ENCODE assay signal across 13 mouse cellular contexts in the genomic region with DNA sequence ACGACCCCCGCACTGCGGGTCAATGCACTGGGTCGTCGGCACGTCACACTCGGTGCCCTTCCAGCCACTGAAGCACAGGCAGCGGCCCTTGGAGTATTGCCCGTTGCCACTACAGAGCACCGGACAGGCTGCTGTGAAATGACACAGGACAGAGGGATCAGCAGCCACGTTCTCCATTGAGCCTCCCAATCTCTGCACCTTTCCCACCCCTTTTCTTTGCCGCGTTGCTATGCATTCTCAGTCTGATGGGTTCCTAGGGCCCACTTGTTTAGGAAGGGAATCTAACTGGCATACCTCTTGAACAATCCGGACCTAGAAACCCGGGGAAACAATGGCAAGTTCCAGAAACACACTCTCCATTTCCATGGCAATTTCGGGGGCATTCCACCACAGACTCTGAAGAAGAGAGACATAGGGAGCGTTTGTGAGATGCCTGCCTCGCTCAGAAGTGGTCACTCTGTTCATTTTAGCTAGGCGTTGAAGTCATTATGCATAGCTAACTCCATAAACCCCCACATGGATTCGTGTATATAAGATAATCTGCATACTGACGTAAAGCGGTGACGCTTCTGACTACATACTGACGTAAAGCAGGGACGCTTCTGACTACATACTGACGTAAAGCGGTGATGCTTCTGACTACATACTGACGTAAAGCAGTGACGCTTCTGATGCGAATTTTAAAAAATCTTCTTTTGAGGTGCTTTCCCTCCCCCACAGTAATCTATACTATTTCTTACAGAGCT.
DNase-seq lines count a peak whose midpoint lies in the region; ATAC-seq and TF ChIP-seq lines count a peak whose summit lies in the region.
"Had no signal": no experiment of that assay in that cellular context is flagged by ENCODE, and none has a peak within 500 bp of the region (broad histone marks: within the 10 kb centered on the region; RNA-seq: fewer than 3 reads in every experiment).

No protein-coding gene starts in this region.

- TF ChIP-seq CTCF in stomach, postnatal 0 days (IDR thresholded peaks at IDR 0.05; ENCODE audit: low read depth): no peak

- peak overlapping the region; percentile 23; the same call in 1 of the 2 replicates for H3K4me2 ChIP-seq in forebrain, embryonic 14.5 days (ENCODE audit: low read length)
- H3K4me2 ChIP-seq in midbrain, embryonic 12.5 days (replicated peaks): peak overlapping the region; percentile 42
- H3K4me2 ChIP-seq in stomach, postnatal 0 days (replicated peaks; ENCODE audit: low read depth): no peak overlapping the region
- H3K4me2 ChIP-seq: heart, embryonic 13.5 days; limb, embryonic 15.5 days had no signal

- H3K4me1 ChIP-seq in forebrain, embryonic 14.5 days (ENCODE audit: control insufficient read depth, insufficient read depth, low read length): peaks cover 5% of the 10 kb centered on the region; the same call in 1 of the 2 replicates
- peaks cover 29% of the 10 kb centered on the region for H3K4me1 ChIP-seq in midbrain, embryonic 12.5 days
- H3K4me1 ChIP-seq in stomach, postnatal 0 days (replicated peaks; ENCODE audit: control insufficient read depth, insufficient read depth): no peaks in the 10 kb centered on the region
- H3K4me1 ChIP-seq: heart, embryonic 13.5 days; limb, embryonic 15.5 days had no signal

- H3K27me3 ChIP-seq in forebrain, embryonic 14.5 days (replicated peaks; ENCODE audit: control insufficient read depth, insufficient read depth, low read length): no peaks in the 10 kb centered on the region
- H3K27me3 ChIP-seq in midbrain, embryonic 12.5 days: peaks cover 33% of the 10 kb centered on the region
- no peaks in the 10 kb centered on the region for H3K27me3 ChIP-seq in stomach, postnatal 0 days (ENCODE audit: control insufficient read depth, insufficient read depth, low read length)
- H3K27me3 ChIP-seq: heart, embryonic 13.5 days; limb, embryonic 15.5 days had no signal

- 69% methylated on average over 30 of the region's 30 CpGs for WGBS in forebrain, embryonic 14.5 days
- 37% methylated on average over 30 of the region's 30 CpGs for WGBS in midbrain, embryonic 12.5 days
- WGBS in stomach, postnatal 0 days: 76% methylated on average over 30 of the region's 30 CpGs

- H3K4me3 ChIP-seq in forebrain, embryonic 14.5 days (ENCODE audit: low read depth, low read length): no peak overlapping the region
- peak overlapping the region; percentile 7; the same call in 1 of the 2 replicates for H3K4me3 ChIP-seq in midbrain, embryonic 12.5 days
- no peak overlapping the region for H3K4me3 ChIP-seq in stomach, postnatal 0 days (ENCODE audit: low read depth, low read length)
- H3K4me3 ChIP-seq: heart, embryonic 13.5 days; limb, embryonic 15.5 days had no signal

- peak; percentile 73; the same call in 1 of the 2 replicates for ATAC-seq in forebrain, embryonic 14.5 days
- peak; percentile 91 for ATAC-seq in midbrain, embryonic 12.5 days (ENCODE audit: low FRiP score, low read depth)
- ATAC-seq in stomach, postnatal 0 days (ENCODE audit: low FRiP score, low TSS enrichment): no peak

- DNase-seq in right cerebral cortex, postnatal 4 days: peak; percentile 27
- DNase-seq in right cerebral cortex, postnatal 25 days: no peak
- DNase-seq in forebrain, embryonic 14.5 days (ENCODE audit: low spot score): peak; percentile 44
- DNase-seq in thymus, postnatal 25 days: no peak
- DNase-seq in gastrocnemius, postnatal 14 days: no peak
- no peak for DNase-seq in kidney, postnatal 14 days
- DNase-seq in stomach, postnatal 0 days (ENCODE audit: low spot score): no peak
- DNase-seq: adrenal gland, adult 2 months; kidney, adult 18-20 months; lung, postnatal 36 days had no signal

- no peaks in the 10 kb centered on the region for H3K9me3 ChIP-seq in forebrain, embryonic 14.5 days (replicated peaks; ENCODE audit: control insufficient read depth, low read length)
- no peaks in the 10 kb centered on the region for H3K9me3 ChIP-seq in midbrain, embryonic 12.5 days
- no peaks in the 10 kb centered on the region for H3K9me3 ChIP-seq in stomach, postnatal 0 days (ENCODE audit: control insufficient read depth, low read length)
- H3K9me3 ChIP-seq: heart, embryonic 13.5 days; limb, embryonic 15.5 days had no signal

- TF ChIP-seq EP300 in stomach, postnatal 0 days (optimal IDR thresholded peaks at IDR 0.05): no peak

- no peak overlapping the region for H3K9ac ChIP-seq in forebrain, embryonic 14.5 days (ENCODE audit: low read length)
- H3K9ac ChIP-seq in midbrain, embryonic 12.5 days (replicated peaks): no peak overlapping the region
- no peak overlapping the region for H3K9ac ChIP-seq in stomach, postnatal 0 days (ENCODE audit: low read length)
- H3K9ac ChIP-seq: heart, embryonic 13.5 days; limb, embryonic 15.5 days had no signal

- H3K27ac ChIP-seq in forebrain, embryonic 14.5 days (ENCODE audit: low read depth, low read length): no peak overlapping the region
- peak overlapping the region; percentile 54 for H3K27ac ChIP-seq in midbrain, embryonic 12.5 days (replicated peaks)
- H3K27ac ChIP-seq in stomach, postnatal 0 days (replicated peaks): no peak overlapping the region
- H3K27ac ChIP-seq: heart, embryonic 13.5 days; limb, embryonic 15.5 days had no signal

- no peaks in the 10 kb centered on the region for H3K36me3 ChIP-seq in forebrain, embryonic 14.5 days (ENCODE audit: control insufficient read depth, insufficient read depth, low read length)
- no peaks in the 10 kb centered on the region for H3K36me3 ChIP-seq in midbrain, embryonic 12.5 days
- no peaks in the 10 kb centered on the region for H3K36me3 ChIP-seq in stomach, postnatal 0 days (ENCODE audit: control insufficient read depth, insufficient read depth, low read length)

- intact Hi-C loops in gastrocnemius, postnatal 14 days (cut with DNase I; ENCODE audit: low total_unique reads): no loop called here

Comparison
In these comparisons a context has a peak if more than half of its experiments do, and no peak if none do; other contexts are left out.
1. DNase-seq: peak in right cerebral cortex, postnatal 4 days (single experiment) and forebrain, embryonic 14.5 days (single experiment); none in right cerebral cortex, postnatal 25 days (single experiment), thymus, postnatal 25 days (single experiment), gastrocnemius, postnatal 14 days (single experiment), kidney, postnatal 14 days (single experiment) and stomach, postnatal 0 days (single experiment).